Mouse (Mus musculus): ENCODE results near the gene 1600014C23Rik.
A peak's percentile ranks its signal among the peaks of the same experiment; 100 is the strongest.

Gene 1600014C23Rik

DNA sequence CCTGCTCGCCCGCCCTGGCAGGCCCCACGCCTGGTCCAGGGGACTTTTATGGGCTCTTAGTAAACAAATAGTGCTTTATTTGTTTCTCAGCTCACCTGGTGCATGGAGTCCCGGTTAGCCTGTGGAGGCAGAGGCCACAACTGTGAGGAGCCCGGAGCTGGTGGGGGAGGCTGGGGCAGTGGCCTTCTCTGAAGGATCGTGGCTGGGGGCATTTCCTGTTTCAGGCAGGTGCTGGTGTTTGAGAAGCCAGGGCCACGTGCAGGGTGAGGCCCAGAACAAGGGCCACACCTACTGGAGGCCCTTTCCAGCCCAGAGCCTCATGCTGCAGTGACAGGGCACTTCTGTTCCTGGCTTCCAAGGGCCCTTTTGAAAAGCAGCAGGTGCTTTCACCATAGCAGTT is 7.4 kb downstream of the 1600014C23Rik start:
- no peak for DNase-seq (ENCODE audit: low spot score)

DNA sequence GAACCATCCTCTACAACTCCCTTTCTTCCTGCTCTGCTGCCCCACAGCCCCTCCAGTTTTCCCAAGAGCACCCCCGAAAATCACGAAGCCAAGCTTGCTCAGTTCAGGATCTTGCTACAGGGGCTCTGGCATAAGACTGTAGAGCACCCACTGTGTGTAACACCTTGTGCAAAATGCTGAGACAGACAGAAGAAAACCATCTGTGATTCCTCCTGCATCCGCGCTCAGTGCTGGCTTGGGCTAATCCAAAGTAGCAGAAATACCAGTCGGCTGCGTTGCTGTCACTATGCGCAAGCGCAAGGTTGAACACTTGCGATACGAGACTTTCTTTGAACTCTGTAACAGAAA is 9.1 kb downstream of the 1600014C23Rik start:
- DNase-seq (ENCODE audit: low spot score): no peak

DNA sequence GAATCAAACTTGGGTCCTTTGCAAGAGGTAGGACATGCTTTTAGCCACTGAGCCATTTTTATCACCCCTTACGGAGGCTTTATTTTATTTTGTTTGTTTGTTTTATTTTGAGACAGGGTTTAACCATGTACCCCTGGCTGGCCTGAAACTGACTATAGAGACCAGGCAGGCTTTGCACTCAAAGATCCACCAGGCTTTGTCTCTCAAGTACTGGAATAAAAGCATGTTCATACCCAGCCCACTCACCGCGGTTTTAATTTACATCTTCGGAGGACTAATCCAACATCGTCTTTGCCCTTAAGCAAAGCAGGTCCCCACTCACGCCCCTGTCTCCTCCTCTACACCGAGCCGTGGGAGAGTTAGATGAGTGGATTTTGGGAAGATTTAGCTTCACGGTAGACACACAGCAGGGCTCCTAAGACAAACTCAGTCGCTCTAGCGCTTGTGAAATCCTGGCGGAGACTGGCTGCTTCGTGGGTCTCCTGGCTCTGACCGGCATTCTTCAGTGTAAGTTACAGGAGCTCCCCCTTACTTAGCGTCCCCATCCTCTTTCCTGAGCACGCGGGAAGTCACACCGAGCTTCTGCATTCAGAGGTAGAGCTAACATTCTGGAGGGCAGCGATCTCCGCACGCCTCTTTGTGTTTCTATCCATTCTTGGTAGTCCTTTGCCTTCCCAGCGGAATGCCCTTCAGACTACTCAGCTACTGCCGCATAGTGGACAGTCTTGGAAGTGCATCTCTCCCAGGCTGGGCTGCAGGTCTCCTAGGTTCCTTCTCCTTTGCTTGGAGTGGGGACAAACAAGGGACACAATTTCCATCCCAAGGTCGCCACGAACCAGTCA is 9.7 kb downstream of the 1600014C23Rik start:
- DNase-seq (ENCODE audit: low spot score): peak; percentile 47

DNA sequence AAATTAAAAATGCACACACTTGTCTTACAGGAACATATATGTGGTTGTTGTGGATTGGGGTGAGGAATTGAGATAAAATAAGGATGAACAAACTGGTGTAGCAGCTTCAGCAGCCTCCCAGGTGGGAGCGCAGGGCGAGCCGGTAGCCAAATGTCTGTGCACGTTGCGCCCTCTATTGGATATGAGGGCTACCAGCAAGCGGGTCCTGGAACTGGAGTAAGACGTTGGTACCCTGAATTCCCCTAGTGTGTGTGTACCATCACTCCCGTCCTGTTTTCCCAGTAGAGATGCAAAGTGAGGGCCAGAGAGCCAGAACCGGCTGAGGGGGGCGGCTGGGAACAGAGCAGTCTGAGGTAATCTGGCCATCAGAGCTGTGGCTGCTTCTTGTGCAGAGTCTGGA is 15.3 kb downstream of the 1600014C23Rik start:
- DNase-seq (ENCODE audit: low spot score): no peak

DNA sequence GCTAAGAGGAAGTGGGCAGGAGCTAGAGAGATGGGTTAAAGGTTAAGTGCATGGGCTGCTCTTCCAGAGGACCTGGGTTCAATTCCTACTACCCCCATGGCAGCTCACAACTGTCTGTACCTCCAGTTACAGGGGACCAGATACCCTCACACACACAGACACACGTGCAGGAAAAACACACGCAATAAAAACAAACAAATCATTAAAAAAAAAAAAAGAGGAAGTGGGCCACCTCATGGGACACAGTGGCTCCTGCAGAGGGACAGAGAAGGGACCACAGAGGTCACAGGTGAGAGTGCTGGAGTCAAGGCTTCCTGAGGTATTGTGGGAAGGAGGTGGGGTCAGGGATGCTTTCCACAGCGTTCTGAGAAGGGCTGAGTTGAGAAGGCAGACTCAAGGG is 22.1 kb downstream of the 1600014C23Rik start:
- DNase-seq (ENCODE audit: low spot score): no peak

DNA sequence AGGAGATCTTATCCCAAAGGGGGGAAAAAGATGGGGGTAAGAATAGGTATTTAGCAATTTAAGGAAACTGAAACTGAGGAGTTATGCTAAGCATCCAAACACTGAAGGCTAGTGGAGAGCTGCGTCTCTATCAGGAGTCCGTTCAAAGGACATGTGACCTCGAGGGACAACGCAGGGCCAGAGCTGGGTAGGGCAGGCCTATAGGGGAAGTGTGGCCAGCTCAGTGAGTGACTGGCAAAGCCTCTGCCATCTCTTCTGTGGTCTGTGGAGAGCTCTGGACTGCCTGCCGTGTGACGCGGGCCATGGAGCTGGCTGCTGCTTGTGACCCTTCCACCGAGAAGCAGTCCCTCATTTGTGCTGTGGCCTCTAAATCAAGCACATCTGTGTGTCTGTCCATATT is 23.2 kb downstream of the 1600014C23Rik start:
- DNase-seq (ENCODE audit: low spot score): no peak

DNA sequence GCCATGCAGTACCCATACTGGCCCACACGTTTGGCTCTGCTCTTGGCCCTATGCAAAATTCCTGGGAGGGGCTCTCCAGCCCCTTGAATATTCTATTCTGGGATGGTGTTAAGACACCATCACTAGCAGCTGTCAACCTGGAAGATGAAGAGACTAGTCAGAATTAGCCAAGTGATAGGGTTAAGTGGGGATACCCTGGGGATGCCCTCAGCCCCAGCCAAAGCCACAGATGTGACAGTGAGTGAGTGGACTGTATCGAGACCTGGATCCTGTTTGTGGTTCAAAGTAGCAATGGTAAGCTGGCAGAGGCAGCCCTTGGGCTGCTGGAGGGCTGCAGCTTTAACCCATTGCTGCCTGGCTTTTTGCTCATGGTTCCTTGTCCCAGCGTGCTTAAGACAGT is 23.8 kb downstream of the 1600014C23Rik start:
- DNase-seq (ENCODE audit: low spot score): no peak

DNA sequence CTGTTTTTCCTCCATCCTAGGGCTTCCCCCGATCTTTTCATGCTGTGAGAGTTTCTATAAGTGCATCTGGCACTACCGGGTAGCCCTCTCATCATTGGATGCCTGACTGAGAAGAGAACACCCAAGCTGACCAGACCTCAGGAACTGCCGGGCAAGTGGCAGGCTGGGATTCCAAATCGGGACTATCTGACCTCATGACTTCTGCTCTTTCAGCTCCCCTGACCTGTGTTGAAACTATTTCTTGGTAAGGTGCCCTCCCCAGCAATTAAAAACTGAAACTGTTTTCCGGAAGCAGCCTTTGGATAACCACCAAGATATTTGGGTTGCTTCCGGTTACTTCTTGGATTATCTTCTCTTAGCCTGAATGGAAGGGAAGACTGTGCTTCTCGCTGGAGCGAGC is 25.5 kb downstream of the 1600014C23Rik start:
- DNase-seq (ENCODE audit: low spot score): no peak

DNA sequence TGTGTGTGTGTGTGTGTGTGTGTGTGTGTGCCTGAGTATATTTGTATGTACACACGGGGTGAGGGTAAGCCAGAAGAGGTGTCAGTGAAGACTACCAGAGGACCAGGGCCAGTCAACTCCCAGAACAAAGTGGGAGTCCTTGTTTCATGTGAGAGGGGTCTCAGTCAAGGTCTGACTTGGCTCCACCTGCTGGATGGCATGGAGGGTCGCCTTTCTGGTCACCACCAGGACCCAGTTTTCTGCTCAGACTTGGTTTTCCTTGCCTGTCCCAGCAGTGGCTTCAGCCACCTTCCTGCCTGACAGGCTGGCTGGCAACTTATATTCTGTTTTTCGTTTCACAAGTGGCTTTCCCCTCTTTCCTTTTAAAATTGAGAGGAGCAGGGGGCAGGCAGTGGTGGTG is 26.3 kb downstream of the 1600014C23Rik start:
- no peak for DNase-seq (ENCODE audit: low spot score)

DNA sequence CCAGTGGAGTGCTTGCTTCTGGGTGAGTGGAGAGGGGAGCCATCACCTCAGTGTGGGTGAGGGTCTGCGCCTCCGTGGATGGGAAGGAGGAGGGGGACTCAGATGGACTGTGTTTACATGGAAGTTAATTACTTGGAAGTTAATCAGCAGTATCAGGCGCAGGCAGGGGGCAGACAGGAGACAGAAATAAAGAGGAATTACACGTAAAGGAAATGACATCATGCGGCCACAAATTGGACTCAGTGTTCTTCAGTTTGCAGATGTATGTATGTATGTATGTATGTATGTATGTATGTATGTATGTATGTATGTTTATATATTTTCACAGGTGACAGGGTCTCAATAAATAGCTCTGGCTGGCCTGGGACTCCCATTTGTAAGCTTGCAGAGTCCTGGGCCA is 26.8 kb downstream of the 1600014C23Rik start:
- DNase-seq (ENCODE audit: low spot score): no peak

DNA sequence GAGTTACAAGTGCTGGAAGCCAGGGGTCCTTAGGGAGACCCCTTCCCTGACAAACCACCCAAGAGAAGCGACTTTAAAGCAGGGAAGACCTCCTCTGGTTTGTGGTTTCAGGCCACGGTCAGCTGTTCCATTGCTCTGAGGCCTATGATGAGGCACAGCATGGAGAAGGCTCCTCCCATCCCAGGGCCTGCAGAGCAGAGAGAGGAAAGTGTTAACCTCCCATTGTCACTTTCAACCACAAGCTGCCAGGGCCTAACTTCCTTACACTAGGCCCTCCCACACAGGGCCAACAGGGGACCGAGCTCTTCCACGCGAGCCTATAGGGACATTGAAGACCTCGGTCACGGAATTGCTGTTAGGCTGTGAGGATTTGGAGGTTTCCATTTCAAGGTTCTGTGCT is 30.5 kb downstream of the 1600014C23Rik start:
- DNase-seq (ENCODE audit: low spot score): no peak

DNA sequence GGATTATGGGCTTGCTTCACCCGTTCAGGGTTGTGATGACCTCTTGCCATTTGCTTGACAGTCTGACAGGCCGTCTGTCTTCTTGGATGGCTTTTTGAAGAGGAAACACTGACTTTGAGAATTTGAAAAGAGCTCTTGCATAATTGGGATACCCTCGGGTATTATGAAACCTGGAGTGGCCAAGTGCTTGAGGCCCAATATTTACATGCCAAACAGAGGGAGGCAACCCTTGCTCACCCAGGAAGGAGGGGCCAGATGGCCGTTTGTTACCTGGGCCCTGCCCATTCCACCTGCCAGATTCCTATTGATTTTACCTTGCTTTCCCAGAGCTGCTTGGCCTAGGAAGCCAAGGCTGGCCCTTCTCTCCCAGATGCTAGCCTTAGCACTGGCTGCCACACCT is 31.4 kb downstream of the 1600014C23Rik start:
- DNase-seq (ENCODE audit: low spot score): no peak

DNA sequence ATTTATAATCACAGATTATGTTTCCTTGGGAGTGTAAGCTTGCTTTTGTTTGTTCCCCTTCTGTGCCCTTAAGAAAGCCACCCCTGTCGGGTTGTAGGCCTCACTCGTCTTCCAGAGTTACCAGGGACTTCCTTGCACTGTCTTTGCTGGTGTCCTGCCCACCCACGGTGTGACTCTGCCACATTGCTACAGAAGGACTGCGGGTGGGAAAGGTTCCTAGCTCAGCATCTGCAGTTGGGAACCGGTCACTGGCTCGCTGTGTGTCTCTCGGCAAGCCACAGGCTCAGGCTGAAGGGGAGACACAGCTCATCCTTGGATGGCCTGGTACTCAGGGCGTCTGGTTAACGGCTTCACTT is 32.4 kb downstream of the 1600014C23Rik start:
- DNase-seq (ENCODE audit: low spot score): no peak

DNA sequence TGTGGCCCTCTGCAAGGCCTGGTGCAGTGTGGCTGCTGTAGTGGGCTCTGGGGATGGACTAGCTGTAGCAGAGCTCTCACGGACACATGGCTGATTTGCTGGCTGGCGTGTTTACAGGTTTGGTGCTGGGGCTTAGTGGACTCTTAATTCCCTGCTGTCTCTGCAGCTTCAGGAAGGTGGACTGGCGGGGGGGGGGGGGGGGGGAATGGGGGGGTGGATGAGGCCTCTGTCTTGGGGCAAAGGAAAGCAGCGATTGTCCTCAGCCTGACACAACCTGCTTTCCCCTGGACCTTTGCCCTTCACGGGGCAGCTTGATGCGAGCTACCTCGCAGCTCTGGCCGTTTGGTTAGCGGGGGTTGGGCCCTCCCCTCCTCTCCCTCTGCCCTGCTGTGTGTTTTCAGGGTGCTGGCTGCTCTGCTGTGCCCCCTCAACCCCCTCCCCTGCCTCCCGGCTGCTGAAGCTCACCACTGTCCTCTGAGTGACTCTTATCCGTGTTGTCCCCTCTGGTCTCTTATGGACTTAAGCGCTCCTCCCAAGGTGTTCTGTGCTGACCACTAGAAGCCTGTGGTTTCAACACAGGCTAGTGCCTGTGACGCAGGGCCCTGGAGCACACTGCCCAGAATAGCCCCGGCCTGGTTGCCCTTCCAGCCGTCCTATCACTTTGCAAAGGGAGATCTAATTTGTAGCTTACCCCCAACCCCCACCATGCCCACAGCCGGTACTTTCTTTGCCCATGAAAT is 33.0 kb downstream of the 1600014C23Rik start:
- DNase-seq (ENCODE audit: low spot score): no peak

DNA sequence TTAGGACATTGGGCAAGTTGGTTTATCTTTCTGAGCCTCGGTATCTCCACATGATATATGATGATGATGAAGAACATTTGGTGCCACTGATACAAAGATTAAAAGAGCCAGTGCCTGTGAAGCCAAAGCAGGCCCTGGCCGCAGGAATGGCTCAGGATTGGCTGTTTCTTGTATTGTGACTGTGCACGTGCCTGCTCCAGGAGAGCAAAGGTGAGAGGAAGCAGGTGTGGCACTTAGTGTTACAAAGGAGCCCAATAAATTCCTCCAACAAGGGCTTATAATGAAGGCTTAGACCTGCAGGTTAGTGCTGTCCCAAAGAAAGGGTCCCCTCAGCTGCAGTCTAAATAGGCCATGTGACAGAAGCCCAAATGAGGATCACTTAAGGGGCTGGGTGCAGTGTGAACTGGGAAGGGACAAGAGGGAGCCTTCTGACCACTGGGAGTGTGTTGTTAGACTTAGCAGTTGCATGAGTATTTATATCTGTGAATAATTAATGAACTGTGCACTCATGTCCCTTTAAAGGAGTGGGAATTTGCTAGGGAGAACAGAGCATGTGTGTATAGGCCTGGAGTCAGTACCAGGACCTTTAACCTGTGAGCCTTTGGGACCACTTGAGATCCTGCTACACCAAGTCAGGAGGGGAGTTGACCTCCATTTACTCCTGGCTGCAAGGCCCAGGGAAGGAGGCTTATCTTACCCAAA is 34.5 kb downstream of the 1600014C23Rik start:
- DNase-seq (ENCODE audit: low spot score): no peak

DNA sequence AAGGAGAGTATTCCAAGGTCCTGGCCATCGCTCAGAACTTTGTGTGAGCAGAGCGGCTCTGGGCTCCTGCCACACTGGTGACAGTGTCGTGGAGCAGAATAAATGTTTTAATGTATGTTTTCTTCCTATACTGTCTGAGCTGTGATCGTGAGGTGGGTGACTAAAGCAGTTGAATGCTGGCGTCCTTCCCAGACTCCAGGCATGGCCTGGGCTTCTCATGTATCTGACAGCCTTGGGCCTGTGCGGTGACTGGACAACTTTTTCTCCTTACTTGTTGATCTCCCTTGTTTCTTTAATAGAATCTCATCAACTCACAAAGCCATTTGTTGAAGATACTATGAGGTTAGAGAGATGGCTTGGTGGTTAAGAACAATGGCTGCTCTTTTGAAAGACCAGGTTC is 35.3 kb downstream of the 1600014C23Rik start:
- DNase-seq (ENCODE audit: low spot score): no peak

DNA sequence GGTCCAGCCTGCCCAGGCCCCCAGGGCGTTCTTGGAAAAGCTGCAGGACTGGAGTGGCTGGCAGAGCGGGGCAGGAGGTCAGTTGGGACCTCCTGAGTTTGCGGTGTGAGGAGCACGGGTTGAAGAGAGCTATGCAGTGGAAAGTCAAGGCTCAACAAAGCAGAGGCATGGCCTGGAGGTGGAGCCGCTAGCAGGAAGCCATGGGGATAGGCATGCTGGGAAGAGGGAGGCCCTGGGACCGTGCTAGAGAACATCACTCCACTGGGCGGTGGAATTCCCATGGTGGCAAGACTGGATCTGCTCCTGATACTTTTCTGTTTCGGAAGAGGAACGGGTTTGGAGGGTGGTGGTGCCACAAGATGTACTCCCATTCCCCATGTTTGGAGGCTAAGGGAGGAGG is 36.7 kb downstream of the 1600014C23Rik start:
- DNase-seq (ENCODE audit: low spot score): no peak

DNA sequence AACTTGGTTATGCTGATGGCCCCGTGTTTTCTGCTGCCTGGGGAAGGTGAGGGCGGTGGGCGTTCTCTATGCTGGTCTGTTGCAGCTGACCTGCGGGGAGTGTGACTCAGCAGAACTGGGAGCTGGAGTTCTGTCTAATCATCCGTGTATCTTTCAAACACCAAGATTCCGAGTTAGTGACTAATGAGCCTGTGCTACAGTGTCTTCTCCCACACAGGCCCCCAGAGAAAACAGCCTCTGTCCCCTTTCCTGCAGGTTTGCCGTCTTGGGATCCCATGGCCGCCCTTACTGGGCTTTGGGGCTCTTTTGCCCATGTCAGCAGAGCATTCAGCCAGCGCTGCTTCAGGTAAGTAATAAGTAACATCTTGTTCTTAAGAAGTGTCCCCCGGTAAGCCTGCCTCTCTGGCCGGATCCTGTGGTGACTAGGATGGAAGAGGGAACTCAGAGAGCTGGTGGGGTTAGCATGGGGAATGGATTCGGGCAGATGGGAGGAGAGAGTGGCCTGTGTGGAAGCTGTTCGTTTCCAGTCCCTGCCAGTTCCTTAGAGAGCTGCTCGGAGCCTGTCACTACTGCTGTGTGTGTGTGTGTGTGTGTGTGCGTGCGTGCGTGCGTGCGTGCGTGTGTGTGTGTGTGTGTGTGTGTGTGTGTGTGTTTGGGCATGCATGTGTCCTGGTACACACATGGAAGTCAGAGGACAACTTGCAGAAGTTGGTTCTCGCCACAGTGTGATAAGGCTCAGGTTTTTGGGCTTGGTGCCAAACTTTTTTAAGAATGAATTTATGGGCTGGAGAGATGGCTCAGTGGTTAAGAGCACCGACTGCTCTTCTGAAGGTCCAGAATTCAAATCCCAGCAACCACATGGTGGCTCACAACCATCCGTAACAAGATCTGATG is 38.2 kb downstream of the 1600014C23Rik start:
- no peak for DNase-seq (ENCODE audit: low spot score)

DNA sequence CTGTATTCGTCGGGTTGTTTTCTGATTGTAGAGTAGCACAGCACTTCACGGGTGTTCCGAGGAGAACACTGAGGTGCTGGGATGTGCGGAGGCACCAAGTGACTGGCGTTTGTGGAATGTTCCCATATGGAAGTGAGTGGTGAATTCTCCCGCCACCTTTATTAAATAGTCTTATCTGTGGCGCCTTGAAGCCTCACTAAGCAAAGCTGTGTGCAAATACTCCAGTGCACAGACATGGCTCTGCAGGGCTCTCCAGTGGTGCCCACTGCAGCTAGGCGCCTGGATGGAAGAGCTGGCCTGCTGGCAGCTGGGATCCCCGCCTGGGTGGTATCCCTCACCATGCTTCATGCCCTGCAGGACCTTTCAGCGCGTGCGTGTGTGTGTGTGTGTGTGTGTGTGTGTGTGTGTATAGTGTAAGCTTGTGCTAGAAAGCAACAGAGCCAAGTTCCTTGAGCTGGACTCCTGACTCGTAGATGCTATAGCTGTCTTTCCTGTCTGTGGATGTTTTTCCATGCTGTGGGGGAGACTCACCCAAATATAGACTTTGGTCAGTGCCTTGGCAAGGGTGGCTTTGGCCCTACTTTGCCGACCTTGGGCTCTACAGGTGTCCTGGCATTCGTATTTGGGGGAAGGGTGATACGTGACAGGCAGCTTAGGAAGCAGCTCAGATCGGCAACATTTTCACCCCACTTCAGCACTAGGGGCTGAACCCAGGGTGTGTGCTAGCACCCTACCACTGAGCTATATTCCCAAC is 39.7 kb downstream of the 1600014C23Rik start:
- DNase-seq (ENCODE audit: low spot score): no peak

DNA sequence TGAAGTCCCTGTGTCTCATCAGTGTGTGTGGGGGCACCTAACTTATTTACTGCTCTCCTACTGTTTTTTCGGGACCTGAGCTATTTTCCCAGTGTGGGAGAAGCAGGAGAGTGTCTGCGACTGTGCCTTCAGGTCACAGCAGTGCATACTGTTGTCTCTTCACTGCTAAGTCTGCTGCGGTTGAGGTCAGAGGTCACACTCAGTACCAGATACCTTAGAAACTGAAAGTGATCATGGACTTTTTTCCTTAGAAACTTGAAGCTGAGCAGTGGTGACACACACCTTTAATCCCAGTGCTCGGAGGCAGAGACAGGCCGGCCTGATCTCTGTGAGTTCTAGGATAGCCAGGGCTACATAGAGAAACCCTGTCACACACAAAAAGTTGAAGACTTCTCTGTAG is 41.5 kb downstream of the 1600014C23Rik start:
- no peak for DNase-seq (ENCODE audit: low spot score)

DNA sequence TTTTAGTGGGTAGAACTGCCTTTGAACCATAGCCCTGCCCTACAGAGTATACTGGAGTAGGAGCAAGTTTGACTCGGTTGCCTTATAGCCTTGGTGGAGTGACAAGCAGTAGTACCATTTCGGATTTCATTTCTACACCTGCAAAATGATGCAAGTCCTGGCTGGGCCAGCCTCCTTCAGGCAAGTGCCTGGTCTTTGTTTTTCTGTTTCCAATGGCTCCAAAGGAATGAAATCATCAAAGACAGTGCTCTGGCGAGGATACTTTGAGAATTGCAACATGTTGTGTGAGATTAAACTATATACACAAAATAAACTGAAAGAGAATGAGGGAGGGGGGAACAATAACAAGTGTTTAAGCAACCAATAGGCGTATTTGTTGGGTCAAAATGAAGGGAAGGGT is 43.6 kb downstream of the 1600014C23Rik start:
- no peak for DNase-seq (ENCODE audit: low spot score)

Data from urinary bladder, postnatal 10 days (tissue).